Mouse (Mus musculus) retina, adult 2 months (tissue): ENCODE results near the gene Gm17509.
"Not testable (repeated sequence)": the region's sequence is repeated elsewhere in the genome, so short reads cannot be mapped to it uniquely, and the experiment has no call there.

Experiments used
- DNase-seq: peaks from one replicate; pipeline ENCODE4 v3.0.0-alpha.2; 2012; ENCODE audit warnings: low read depth, low spot score

Gm17509 gene

DNA sequence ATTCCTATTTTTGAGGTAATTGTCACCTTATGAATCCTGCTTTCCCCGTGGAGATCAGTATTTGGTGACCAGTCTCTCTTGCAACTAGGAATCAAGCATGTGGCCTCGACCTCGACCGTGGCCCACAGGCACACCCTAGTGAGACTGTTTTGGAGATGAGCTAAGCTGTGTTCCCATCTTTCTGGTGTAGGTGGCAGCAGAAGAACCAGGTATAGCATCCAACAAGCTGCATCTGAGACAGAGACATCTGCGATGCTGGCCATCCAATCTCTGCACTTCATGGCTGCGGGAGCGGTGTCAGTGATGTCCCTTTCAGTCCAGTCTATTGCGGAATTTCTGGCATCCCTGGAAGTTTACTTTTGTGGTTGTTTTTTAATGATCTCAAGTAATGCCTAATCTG, 14.8 kb downstream of the Gm17509 start:
- no peak for DNase-seq

DNA sequence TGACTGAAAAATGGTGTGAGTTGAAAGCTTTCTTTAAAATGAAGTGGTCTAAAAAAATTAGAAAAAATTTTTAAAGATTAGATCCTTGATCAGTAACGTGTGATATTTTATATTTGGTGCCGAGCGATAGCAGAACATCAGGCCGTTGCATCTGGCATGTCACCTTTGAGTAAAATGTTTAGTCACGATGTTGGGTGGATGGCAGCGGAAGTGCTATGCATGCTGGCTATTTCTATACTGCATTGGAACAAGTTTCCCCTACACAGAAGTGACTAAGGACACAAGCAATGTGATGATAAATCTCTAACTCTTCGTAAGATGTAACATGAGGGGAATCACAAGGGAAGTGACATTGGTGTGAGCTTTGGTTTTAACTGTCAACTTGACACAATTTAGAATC, 16.2 kb downstream of the Gm17509 start:
- no peak for DNase-seq

DNA sequence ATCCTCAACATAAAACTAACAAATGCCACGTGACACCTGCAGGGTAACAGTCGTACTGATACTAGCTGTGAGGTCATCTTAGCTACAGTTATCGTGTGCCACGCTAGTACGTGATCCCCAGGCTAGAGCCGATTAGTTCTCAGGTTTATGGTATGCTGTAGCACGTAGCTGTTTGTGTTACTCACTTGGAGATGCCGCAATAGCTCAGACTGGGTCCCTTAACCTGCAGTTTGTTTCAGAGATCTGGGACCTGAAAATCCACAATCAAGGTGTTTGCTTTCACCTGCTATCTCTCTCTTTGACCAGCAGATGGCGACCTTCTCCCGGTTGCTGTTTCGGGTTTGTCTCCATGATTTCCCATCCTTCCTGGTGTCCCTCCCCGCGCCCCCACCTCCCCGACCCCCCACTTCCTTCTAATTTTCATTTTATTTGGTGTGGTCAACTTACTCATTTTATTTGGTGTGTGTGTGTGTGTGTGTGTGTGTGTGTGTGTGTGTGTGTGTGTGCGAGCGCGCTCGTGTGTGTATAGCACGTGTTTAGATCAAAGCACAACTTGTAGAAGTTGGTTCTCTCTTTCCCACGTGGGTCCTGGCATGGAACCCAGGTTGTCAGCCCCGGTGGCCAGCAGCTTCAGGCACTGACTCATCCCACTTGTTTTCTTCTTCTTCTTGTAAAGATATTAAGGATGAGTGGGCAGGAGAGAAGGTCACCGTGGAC, 18.0 kb downstream of the Gm17509 start:
- no peak for DNase-seq

DNA sequence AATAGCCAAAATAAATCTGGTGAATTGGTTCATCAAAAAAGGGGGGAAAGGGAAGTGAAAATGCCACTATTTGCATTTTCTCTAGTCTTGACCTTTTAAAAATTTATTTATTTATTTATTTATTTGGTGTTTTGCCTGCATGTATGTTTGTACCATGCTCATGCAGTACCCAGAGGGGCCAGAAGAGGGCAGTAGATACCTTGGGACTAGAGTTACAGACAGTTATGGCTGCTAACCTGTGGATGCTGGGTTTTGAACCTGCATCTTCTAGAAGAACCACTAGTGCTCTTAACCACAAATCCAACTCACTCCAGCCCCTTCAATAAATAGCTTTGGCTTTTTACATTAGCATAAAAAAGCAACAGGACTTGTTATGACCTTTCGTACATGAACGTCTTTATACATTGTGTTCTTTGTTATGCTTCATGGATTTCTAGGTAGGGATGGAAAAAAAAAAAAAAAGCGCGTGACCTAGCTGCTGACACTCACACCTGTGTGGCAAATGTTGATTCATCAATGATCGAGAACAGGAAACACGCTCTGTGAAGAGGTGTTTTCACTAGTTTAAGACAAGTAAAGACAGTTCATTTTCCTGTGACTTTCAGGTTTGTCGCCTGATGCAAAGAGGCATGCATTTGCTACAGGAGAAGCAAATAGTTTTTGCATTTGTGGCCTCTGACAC, 22.3 kb downstream of the Gm17509 start:
- DNase-seq = no peak

DNA sequence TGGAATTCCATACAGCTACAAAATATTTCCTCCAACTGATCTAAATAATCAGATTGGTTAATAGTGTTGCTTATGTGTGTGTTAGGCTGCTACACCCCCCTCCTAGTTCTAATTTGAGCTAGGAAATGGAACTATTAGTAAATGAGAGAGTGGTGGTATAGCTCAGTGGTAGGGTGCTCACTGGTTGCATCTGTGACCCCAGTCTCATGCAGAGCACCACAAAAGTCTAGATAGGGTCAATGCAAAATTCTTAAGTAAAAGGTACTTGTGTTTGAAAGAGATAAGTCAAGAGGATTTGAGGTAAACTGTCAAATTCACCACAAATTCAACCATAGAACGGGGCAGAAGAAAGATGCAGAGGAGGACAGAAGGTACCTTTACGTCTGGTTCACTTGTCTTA, 23.2 kb downstream of the Gm17509 start:
- DNase-seq = no peak

DNA sequence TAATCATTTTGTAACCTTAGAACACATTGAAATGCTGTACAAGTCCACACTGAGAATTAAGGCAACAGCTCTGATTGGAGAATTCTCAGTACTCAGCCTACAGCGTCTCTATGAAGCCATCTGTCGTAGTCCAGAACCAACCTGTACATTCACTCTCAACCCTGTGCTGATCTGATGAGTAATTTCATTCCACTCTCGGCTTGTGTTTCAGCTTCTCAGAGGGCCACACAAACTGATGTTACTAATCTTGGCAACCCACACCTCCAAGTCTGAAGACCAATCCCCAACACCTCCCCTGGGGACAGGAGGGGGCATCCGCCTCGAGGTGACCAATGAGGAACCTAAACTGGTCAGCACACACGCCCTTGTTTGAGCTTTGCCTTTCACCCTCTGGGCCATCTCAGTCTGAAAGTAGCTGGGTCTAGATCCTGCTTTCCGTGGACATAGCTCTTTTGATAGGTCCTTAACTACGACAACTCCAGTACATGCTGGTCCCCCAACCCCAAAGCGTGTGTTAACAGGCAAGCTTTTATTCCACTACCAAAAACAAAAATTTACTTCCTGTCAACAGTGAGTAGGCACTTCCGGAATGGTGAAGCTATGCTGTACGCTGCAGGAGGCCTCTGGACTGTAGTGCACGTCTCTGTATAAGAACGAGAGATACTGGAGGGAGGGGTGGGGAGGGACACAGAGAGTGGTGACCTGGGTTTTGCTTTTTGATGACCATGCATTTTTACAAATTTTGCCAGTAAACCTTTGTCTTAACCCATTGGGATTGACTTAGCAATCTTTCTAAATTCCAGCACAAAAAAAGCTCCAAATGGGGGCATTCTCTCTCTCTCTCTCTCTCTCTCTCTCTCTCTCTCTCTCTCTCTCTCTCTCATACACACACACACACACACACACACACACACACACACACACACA, 25.0 kb downstream of the Gm17509 start:
- no peak for DNase-seq

DNA sequence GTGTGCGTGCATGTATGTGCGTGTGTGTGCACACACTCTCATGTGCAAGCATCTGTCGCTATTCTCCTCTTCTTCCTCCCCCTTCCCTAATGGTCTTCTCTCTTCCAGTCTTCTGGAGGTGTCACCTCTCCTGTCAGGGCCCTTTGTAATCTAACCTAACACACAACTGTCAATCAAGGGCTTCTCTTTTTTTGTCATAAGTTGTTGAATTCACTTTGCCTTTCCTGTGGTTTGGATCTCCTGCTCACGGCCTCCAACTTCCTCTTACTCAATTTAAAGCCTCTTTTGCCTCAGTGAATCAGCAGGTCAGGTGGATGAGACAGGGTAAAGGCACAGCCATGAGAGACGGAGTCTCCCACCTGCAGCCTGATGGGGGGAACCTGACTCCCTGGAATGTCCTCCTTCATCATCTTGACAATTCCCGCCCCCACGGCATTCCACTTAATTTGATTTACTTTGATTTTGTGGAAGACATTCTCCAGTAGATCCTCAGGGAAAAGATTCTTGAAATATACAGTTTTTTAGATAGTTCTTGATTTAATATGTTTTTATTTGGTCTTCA, 27.4 kb downstream of the Gm17509 start:
- no peak for DNase-seq

DNA sequence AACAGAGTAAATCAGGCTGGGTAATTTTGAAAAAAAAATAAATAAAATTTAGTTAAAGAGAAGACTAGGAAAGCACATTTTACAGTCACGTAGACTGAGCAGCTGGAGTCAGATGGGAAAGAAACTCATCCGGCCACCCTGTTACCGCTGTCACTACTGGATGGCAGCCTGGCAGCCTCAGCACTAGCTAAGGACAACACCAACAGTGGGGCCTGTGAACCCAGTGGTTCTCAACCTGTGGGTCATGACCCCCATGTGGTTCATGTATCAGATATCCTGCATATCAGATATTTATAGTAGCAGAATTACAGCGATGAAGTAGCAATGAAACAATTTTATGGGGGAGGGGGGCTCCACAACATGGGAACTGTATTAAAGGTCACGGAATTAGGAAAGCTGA, 28.7 kb downstream of the Gm17509 start:
- no peak for DNase-seq

DNA sequence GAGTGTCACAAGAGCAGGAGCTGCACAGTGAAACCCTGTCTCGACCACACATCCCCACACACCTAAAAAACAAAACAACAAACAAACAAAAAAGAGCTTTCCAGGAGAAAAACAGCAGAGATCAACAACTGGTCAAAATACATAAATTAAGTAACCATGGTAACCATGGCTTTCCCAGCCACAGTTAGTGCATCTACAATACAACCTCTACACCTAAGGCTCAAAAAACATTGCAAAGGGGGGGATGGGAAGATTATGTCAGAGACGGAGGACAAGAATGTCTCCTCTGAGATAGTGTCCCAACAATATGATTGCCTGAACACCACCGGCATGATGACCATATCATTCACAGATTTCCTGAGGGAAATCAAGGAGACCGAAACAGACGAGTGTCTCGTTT, 35.5 kb downstream of the Gm17509 start:
- no peak for DNase-seq

DNA sequence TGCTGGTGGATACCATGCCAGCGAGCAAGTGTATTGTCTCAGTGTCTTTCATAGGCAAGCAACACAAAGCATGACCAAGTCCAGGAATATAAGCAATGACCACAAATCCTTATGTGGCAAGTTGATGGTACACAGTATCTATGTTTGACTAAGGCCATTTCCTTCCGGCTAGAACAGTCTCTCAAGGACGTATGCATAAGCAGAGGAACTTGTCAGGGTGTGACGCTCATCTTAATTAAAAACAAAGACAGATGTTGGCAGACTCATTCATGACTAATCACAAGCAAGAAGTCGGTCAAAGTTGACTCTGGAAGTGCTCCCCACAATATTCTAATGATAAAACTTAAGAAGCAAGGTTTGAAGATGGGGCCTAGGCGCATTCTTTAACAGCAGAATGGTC, 37.6 kb downstream of the Gm17509 start:
- no peak for DNase-seq

DNA sequence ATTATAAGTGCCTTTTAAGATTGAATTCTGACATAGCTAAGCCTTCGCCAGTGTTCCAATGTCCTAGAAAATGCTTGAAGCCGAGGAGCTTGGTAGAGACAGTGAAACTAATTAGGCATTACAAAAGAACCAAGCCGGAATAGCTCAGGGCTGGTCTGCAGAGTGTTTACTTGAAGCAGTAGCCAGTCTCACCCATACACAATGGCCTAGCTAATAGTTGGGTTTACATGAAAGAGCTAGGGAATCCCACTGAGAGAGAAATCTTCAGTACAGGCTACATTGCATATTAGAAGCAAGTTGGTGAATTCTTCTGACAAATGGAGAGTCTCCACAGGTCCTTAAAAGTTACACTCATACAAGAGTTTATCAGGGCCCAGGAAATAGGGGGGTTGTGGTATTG, 40.0 kb downstream of the Gm17509 start:
- not testable (repeated sequence) for DNase-seq
